Mouse (Mus musculus) cortical plate, adult 2 months (tissue): ENCODE results near the gene 3110001I22Rik. TPM values are rescaled to one million over a fixed set of nuclear protein-coding genes. Genes with fewer than 3 reads are reported as not detected.
"Not testable (repeated sequence)": the region's sequence is repeated elsewhere in the genome, so short reads cannot be mapped to it uniquely, and the experiment has no call there.

Source experiments
- H3K27ac ChIP-seq: fragments of 200-500 bp; 2 replicates; pipeline ENCODE4 v1.5.1; 2012; ENCODE audit warnings: low read length, control low read depth, inconsistent platforms; ENCODE audit not compliant: insufficient read depth
- H3K4me1 ChIP-seq: fragments of 200-500 bp; 2 replicates; pipeline ENCODE4 v1.6.1; 2011; ENCODE audit warnings: low read length; ENCODE audit not compliant: control insufficient read depth, insufficient read depth
- H3K4me3 ChIP-seq: fragments of 200-500 bp; 2 replicates; pipeline ENCODE4 v1.5.1; 2011; ENCODE audit warnings: mild to moderate bottlenecking, low read length, control low read depth; ENCODE audit not compliant: insufficient read depth
- CTCF ChIP-seq: fragments of 200-500 bp; IDR thresholded peaks from 2 replicates; pipeline ENCODE4 v1.5.1; 2011; ENCODE audit warnings: mild to moderate bottlenecking, control low read depth, low read length; ENCODE audit not compliant: insufficient read depth; ENCODE audit errors: extremely low read depth
- POLR2A ChIP-seq: fragments of 200-500 bp; IDR thresholded peaks from 2 replicates; pipeline ENCODE4 v1.6.1; 2011; ENCODE audit warnings: mild to moderate bottlenecking, low read length, control low read depth; ENCODE audit not compliant: insufficient read depth; ENCODE audit errors: extremely low read depth
- polyA plus RNA-seq: library from polyadenylated mRNA; depleted of rRNA; stranded (reverse); fragments of >200 nt; gene quantifications from 2 replicates; pipeline ENCODE4 v1.2.3, GENCODE M21; 2012

3110001I22Rik gene
- polyA plus RNA-seq, 1 experiment: 2.3 TPM

DNA sequence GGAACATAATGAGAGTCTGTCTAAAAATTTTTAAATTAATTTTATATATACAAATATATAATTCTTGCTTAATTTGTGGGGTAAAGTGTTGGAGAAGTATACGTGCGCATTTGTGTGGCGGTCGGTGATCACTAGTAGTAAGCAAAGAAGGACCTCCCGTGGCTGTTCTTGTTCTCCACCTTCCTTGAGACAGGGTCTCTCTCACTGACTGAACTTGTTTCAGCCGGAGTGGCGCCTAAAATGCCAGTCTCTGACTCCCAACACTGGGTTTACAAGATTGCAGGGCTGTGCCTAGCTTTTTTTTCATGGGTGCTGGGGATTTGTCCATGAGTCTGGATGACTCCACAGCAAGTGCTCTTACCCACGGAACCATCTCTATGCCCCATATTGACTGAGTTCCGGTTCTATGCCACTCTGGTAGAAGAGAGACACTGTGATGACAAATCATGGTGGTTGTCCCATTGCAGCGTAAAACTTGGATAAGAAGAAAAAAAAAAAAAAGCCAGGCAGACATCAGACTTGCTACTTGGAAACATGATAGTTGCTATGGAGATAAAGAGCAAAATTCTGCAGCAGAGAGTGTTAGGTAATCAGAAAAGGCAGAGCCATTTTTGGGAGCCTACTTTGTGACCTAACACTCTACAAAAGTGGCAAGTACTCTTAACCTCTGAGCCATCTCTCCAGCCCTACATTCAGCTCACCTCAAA, 3.2 kb upstream of the 3110001I22Rik start:
- Histone ChIP-seq H3K27ac (no peak overlapping the region), H3K4me3 (peak overlapping the region; percentile 78; the same call in 1 of the 2 replicates), H3K4me1 (no peaks in the 10 kb centered on the region)
- TF ChIP-seq CTCF (no peak), POLR2A (no peak)

DNA sequence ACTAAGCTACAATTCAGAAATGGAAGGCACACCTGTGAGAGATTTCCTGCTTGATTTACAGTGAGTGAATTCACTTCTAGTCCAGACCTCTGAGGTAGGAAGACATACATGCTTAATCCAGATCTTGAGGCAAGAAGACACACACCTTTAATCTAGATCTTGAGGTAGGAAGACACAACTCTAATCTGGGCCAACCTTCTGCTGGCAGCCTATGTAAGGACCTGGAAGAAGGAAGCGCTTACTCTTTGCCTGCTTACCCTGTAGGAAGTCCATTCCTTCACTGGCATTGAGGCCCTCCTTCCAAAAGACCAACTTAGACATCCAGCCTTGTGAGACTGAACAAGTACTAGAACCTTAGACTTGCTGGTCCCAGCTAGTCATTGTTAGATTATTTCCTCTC, 2.4 kb upstream of the 3110001I22Rik start:
- TF ChIP-seq POLR2A (no peak), CTCF (no peak)
- no peaks in the 10 kb centered on the region for H3K4me1 ChIP-seq
- no peak overlapping the region for H3K27ac ChIP-seq
- no peak overlapping the region for H3K4me3 ChIP-seq

DNA sequence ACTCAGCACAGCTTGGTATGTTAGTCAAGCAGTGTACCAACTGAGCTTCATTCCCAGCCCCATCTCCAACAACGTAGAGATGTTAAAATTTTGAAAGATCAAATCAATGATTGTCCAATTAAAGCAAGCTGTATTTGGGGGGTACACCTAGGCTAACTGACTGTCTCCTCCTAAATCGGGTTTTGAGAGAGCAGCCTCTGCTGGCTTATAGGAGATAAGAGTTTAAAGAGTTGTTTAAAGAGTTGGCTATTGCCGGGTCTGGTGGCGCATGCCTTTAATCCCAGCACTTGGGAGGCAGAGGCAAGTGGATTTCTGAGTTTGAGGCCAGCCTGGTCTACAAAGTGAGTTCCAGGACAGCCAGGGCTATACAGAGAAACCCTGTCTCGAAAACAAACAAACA, 833 bp upstream of the 3110001I22Rik start:
- H3K27ac ChIP-seq, H3K4me3 ChIP-seq, H3K4me1 ChIP-seq: not testable (repeated sequence)

DNA sequence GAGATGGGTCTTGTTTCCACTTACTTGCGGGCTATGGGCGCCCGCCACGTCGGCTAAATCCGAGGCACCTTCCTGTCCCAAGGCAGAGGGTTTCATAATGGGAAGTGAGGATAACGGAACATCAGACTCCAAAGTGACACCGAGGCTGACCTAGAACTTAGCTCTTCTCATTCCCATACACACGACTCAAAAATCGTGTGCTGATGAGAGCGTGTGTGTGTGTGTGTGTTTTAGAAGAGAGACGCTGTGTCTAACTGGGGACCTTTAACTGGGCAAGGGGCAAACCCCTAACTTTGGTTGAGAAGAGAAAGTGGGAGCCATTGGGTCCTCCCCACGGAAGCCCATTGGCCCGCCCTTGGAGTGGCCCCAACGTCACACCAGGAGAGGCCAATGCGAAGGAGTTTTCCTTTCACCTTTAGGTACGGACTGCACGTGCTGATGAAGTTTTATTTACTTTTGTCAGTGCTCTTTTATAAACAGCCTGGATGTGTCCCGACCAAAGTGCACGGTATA, 713 bp downstream of the 3110001I22Rik start:
- no peaks in the 10 kb centered on the region for H3K4me1 ChIP-seq
- TF ChIP-seq CTCF (no peak), POLR2A (no peak)
- peak overlapping the region; percentile 65 for H3K4me3 ChIP-seq
- no peak overlapping the region for H3K27ac ChIP-seq

DNA sequence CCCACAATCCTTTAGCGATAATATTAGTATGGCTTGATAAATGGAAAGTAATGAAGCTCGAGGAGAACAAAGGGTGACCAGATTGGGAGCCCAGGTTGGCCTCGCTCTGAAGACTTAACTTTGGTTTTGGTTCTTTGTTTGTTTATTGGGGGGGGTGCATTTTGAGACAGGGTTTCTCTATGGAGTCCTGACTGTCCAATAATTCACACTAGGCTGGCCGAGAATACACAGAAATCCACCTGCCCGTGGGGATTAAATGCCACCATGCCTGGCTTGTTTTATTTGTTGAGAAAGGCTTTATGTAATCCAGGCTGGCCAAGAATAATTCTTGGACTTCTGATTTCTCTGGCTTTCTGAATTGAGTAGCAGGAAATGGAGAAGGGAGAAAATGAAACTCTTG, 1.4 kb downstream of the 3110001I22Rik start:
- no peak overlapping the region for H3K27ac ChIP-seq
- H3K4me1 ChIP-seq: no peaks in the 10 kb centered on the region
- no peak overlapping the region for H3K4me3 ChIP-seq
- TF ChIP-seq POLR2A (no peak), CTCF (no peak)

DNA sequence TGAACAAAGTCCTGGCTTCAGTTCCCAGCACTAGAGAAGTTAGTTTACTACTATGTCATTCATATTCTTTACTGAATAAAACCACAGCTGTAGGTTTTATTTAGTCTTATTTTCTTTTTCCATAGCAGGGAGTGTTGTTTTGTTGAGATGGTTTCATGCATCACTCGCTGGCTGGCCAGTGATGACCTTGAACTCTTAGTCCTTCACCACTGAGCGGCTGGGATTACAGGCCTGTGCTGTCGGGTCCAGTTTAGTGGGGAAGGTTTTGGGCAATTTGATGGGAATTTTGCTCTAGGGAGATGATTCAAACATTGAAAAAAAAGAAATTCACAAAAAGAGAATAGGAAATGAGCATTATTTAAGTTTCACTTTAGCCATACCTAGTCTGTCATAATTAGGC, 2.8 kb downstream of the 3110001I22Rik start:
- TF ChIP-seq CTCF (no peak), POLR2A (no peak)
- Histone ChIP-seq H3K4me1 (no peaks in the 10 kb centered on the region), H3K27ac (no peak overlapping the region), H3K4me3 (no peak overlapping the region)

DNA sequence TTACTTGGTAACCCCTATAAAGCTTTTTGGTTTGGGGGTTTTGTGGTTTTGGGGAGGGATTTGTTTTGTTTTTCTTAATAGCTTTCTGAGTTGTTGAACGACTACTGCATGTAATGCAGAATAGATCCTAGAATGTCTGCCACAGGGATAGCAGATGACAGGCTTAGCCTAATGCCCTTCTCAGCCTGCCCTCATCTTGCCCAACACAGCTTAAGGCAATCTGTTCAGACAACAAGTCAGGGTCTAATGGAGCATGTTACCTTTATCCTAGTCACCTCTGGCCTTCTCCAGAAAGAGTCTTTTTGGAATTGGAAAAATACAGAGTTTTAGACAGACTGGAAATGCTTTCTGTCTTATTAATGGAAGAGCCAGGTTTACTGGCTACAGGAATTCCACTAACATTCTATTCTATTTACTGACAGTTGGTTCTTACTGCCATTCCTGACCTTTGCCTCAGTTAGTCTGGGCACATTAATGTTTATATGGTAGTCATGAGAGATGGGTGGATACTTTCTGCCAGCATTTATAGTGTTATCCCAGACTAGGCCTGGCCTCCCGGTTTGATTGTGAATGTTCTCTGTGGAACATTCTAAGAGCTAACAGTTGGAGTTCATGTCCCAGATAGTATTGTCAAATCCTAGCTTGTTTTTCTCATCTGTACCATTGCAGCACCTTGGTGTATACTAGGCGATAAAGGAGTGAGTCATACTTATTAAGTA, 7.0 kb downstream of the 3110001I22Rik start:
- no peak overlapping the region for H3K4me3 ChIP-seq
- H3K4me1 ChIP-seq: no peaks in the 10 kb centered on the region
- H3K27ac ChIP-seq: no peak overlapping the region
- TF ChIP-seq POLR2A (no peak), CTCF (no peak)

DNA sequence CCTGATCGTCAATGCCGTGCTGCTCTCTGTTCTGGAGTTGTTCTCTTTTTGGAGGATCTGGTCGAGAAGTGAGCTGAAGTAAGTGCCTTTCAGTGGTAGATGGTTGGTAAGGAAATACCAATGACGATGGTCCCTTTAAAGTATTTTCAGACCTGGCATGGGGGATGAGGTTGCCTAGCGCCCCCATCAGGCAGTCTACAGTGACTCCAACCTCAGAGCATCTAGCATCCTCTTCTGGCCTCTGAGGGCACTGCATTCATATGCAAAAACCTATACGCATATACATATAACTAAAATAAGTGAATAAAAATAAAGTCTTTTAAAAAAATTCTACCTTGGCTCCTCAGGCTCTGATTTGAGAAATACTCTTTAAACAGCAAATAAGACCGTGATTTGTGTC, 27.3 kb downstream of the 3110001I22Rik start:
- H3K4me3 ChIP-seq: no peak overlapping the region
- no peak overlapping the region for H3K27ac ChIP-seq
- no peak for TF ChIP-seq CTCF
- no peak for TF ChIP-seq POLR2A
- no peaks in the 10 kb centered on the region for H3K4me1 ChIP-seq

DNA sequence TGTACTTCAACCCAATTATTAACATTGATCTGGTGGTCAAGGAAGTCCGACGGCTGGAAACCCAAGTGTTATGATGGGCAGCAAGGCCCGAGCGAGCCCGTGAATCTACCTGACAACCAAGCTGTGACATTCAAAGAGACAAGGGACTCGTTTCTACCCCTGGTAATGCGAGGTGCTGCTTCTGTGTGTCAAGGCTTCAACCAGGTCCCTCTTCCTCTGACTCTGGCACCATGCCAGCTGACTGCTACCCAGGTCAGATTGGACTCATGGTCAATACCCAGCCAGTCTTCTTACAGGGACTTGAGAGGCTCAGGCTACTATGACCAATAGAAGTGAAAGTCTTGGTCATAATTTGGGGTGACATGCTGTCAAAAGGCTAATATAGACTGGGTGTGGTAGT, 30.5 kb downstream of the 3110001I22Rik start:
- Histone ChIP-seq H3K4me1 (no peaks in the 10 kb centered on the region), H3K27ac (no peak overlapping the region), H3K4me3 (no peak overlapping the region)
- TF ChIP-seq POLR2A (no peak), CTCF (no peak)

DNA sequence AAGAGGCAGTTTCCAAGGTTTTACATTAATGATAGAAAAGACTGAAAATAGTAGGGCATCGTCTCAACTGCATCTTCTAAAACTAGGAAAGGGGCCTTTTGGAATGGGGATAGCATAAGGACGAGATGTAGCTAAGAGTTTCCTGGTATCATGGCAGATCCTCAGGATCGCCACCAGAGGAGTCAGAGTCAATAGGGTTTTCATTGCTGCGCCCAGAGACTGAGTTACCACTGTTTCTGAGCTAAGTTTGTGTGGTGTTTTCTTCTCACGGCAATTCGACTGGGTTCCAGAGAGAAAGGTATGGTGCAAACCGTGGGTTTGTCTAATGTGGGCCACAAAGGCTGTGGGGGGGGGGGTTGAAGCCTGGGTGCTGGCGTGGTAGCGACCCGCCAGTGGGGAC, 32.9 kb downstream of the 3110001I22Rik start:
- Histone ChIP-seq H3K4me3 (no peak overlapping the region), H3K4me1 (no peaks in the 10 kb centered on the region), H3K27ac (no peak overlapping the region)
- TF ChIP-seq POLR2A (no peak), CTCF (no peak)
